8 mouse cellular contexts compared by ENCODE assay signal in the genomic region with DNA sequence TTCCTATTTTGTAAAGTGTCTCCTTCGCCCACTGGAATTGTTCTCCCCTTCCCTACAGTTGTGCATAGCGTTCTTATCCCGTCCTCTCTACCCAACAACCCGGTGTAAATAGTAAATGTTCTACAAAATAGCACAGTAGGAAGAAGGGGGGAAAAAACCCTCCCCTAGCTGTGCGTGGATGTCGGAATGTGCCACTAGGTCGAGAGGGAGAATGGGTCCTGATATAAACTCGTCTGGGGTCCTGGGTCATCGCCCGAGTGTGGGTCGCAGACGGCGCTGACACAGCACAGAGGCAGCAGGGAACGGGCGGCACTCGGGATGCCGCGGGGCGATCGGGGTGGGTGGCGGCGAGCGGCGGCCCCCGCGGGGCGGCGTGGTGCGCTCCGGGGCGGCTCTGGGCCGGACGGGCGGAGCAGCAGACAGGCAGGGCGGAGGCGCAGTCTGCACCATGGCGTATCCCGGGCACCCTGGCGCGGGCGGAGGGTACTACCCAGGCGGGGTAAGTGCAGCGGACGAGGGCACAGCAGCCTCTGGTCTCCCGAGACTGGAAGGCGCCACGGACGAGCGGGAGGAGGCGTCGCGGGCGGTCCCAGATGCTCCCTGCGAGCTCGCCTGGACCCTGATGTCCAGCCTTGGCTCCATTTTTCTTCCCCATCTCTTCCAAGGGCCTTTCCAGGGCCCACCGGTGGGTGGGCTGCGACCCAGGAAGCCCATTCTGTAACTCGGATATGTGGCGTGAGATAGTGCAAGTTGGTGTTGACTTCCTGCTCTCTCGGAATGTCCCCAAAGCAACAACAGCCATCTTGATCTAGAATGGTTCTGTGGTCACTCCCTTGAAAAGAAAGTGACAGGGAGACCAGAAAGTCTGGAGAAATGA. TPM values are rescaled to one million over a fixed set of nuclear protein-coding genes. Genes with fewer than 3 reads are reported as not detected.
DNase-seq lines count a peak whose midpoint lies in the region; ATAC-seq lines count a peak whose summit lies in the region.

No protein-coding gene starts in this region.

- H3K9ac ChIP-seq in hindbrain, embryonic 14.5 days = peak overlapping the region; percentile 79

- H3K9me3 ChIP-seq in hindbrain, embryonic 14.5 days (ENCODE audit: control insufficient read depth, low read length) = no peaks in the 10 kb centered on the region

- H3K4me3 ChIP-seq in hindbrain, embryonic 14.5 days (replicated peaks; ENCODE audit: low read length) = peak overlapping the region; percentile 69
- H3K4me3 ChIP-seq in macrophage (ENCODE audit: inconsistent target) = peak overlapping the region; percentile 91

- H3K27me3 ChIP-seq in hindbrain, embryonic 14.5 days (ENCODE audit: control insufficient read depth, insufficient read depth, low read length) = no peaks in the 10 kb centered on the region

- WGBS in hindbrain, embryonic 14.5 days = under 1% methylated on average over 55 of the region's 60 CpGs
- under 1% methylated on average over 60 of the region's 60 CpGs for WGBS in macrophage (ENCODE audit: missing documents)

- H3K4me2 ChIP-seq in hindbrain, embryonic 14.5 days (replicated peaks) = peak overlapping the region; percentile 52

- peaks cover 21% of the 10 kb centered on the region for H3K79me2 ChIP-seq in macrophage (ENCODE audit: inconsistent target)

- peak overlapping the region; percentile 71 for H3K27ac ChIP-seq in hindbrain, embryonic 14.5 days
- peak overlapping the region; percentile 74 for H3K27ac ChIP-seq in macrophage

- DNase-seq in R1 (ENCODE audit: low read depth, low spot score) = peak; percentile 47
- peak; percentile 81 to 87 for DNase-seq in cerebellum, postnatal 14 days
- DNase-seq in frontal cortex, postnatal 25 days (ENCODE audit: low spot score in 2 of 2) = peak; percentile 62
- DNase-seq in hindbrain, embryonic 14.5 days (ENCODE audit: low spot score) = peak; percentile 40
- peak; percentile 78 to 80 for DNase-seq in left cerebral cortex, adult 18-20 months (ENCODE audit: low spot score in 2 of 2)
- DNase-seq in right cerebral cortex, adult 18-20 months = peak; percentile 82
- peak; percentile 88 for DNase-seq in urinary bladder, adult 2 months (ENCODE audit: low spot score)

- peaks cover 20% of the 10 kb centered on the region for H3K4me1 ChIP-seq in hindbrain, embryonic 14.5 days (replicated peaks; ENCODE audit: control insufficient read depth, insufficient read depth, low read length)

- H3K36me3 ChIP-seq in hindbrain, embryonic 14.5 days (replicated peaks; ENCODE audit: control insufficient read depth, insufficient read depth) = peaks cover 18% of the 10 kb centered on the region
- H3K36me3 ChIP-seq in macrophage (ENCODE audit: inconsistent target) = peaks cover 20% of the 10 kb centered on the region; the same call in 1 of the 2 replicates

- peak; percentile 97 for ATAC-seq in hindbrain, embryonic 14.5 days (ENCODE audit: low FRiP score)

RNA-seq across cellular contexts. Expression of a gene that starts 10.5 kb away (rescaled TPM):
- 165 and 187 TPM in 2 replicates for polyA plus RNA-seq in hindbrain, embryonic 14.5 days (2014; fragmentation: Nextera tagmentation; extraction: Ambion mirVana)
- total RNA-seq in left cerebral cortex, adult 18-20 months (2021) = 100 to 1,000 TPM in 1 of 2 experiments, 10 to 100 TPM in 1; 98.3 to 101 TPM
- total RNA-seq in macrophage (2018; cell fraction: chromatin; rRNA removed) = 100 to 1,000 TPM; 105 to 190 (median 144) TPM
- 100 to 1,000 TPM; 116 to 185 (median 147) TPM for total RNA-seq in macrophage (2018; cell fraction: cytosol; rRNA removed)
- total RNA-seq in macrophage (2018; cell fraction: nucleus; rRNA removed) = 100 to 1,000 TPM in 21 of 26 experiments, 10 to 100 TPM in 5; 75.6 to 167 (median 114) TPM
- 111 to 167 TPM (median 162 TPM) in 3 replicates for polyA plus RNA-seq in macrophage (2018)
- polyA plus RNA-seq in urinary bladder, adult 2 months (2012; rRNA removed) = 161 and 212 TPM in 2 replicates

Comparison
In these comparisons a context has a peak if more than half of its experiments do, and no peak if none do; other contexts are left out.
1. Peak in every context shown above with its lines: DNase-seq, ATAC-seq, H3K4me3 ChIP-seq and H3K27ac ChIP-seq.